In the genomic region with DNA sequence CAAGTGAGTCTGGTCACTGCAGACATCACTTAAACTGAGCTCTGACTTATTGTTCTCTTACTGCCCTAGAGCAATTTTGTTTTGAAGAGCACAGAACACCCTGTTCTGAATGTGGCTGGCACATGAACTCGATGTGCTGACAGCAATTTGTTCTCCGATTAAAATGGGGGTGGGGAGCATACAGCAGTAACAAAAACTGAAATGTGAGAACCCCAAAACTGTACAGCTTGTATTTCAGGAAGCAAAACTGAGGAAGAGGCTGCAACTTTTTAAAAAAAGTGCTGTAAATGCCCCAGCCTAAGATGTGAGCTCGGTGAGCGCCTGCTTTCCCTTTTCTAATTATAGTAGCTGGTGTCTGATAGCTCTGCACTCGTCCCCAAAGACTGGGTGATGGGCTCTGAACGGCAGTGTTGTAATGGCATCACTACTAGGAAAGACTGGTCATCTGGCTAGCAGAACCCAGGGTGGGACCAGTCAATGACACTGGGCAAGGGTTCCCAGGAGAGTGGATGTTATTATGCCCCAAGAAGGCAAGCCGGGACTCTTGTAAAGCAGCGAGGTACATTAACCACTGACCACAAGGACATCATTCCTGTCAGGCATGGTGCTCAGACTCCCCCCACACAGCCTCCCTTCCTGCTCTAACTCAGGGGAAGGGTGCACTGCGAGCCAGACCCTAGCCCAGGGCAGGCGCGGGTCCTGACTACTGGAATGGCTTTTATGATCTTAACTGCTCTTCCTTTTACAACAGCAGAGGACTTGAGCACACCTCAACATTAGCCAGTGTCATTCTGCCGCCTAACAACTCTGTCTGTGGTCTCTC, we compare ENCODE assay signal across 9 mouse cellular contexts. TPM values are rescaled to one million over a fixed set of nuclear protein-coding genes. Genes with fewer than 3 reads are reported as not detected.
DNase-seq lines count a peak whose midpoint lies in the region; ATAC-seq lines count a peak whose summit lies in the region.
"Had no signal": no experiment of that assay in that cellular context is flagged by ENCODE, and none has a peak within 500 bp of the region (broad histone marks: within the 10 kb centered on the region; RNA-seq: fewer than 3 reads in every experiment).

No protein-coding gene starts in this region.

- no peak overlapping the region for H3K4me3 ChIP-seq in kidney, embryonic 14.5 days (ENCODE audit: low read length)

- WGBS in kidney, embryonic 14.5 days = 23% methylated on average over 12 of the region's 12 CpGs

- no peaks in the 10 kb centered on the region for H3K9me3 ChIP-seq in kidney, embryonic 14.5 days (ENCODE audit: control insufficient read depth, low read length)

- H3K4me1 ChIP-seq in kidney, embryonic 14.5 days (ENCODE audit: control insufficient read depth, insufficient read depth, low read length) = no peaks in the 10 kb centered on the region

- intact Hi-C loops in heart, postnatal 25 days (cut with DNase I) = no loop called here

- no peak overlapping the region for H3K27ac ChIP-seq in kidney, embryonic 14.5 days (ENCODE audit: low read depth, low read length)

- ATAC-seq in kidney, embryonic 14.5 days (ENCODE audit: low FRiP score, low TSS enrichment) = no peak
- peak; percentile 52 for ATAC-seq in common myeloid progenitor, adult 5-6 weeks (replicated peaks; ENCODE audit: low read depth, poor library complexity, severe bottlenecking)

- H3K9ac ChIP-seq in kidney, embryonic 14.5 days (ENCODE audit: low read depth, low read length) = no peak overlapping the region

- H3K27me3 ChIP-seq in kidney, embryonic 14.5 days (ENCODE audit: control insufficient read depth, insufficient read depth, low read length) = no peaks in the 10 kb centered on the region

- no peak overlapping the region for H3K4me2 ChIP-seq in kidney, embryonic 14.5 days (replicated peaks; ENCODE audit: low read depth, low read length)

- DNase-seq in kidney, adult 9 months = peak; percentile 62
- peak; percentile 54 for DNase-seq in heart, postnatal 25 days (ENCODE audit: low spot score)
- peak; percentile 34 to 37 for DNase-seq in lung, postnatal 4 days
- DNase-seq in natural killer cell, adult 2 months (ENCODE audit: low spot score in 2 of 2) = no peak
- DNase-seq in retina, postnatal 1 day = no peak
- DNase-seq in cerebellum, adult 8-10 months = no peak

- no peaks in the 10 kb centered on the region; the same call in 1 of the 2 replicates for H3K36me3 ChIP-seq in kidney, embryonic 14.5 days (ENCODE audit: control insufficient read depth, insufficient read depth, low read length)

RNA-seq across cellular contexts. Expression of a gene that starts 55.4 kb away (rescaled TPM):
- 5.1 and 5.6 TPM in 2 replicates for polyA plus RNA-seq in kidney, embryonic 14.5 days (2014; fragmentation: Nextera tagmentation; extraction: Ambion mirVana)
- total RNA-seq in common myeloid progenitor, adult 5-6 weeks (2017) = not detected in 2 replicates
- under 1 TPM in 1 of 2 experiments, not detected in 1; 0.34 TPM for total RNA-seq in heart, postnatal 25 days (2021)
- total RNA-seq: layer of hippocampus, postnatal 36 days had no signal

Comparison
In these comparisons a context has a peak if more than half of its experiments do, and no peak if none do; other contexts are left out.
1. DNase-seq: peak in kidney, adult 9 months (single experiment), heart, postnatal 25 days (single experiment) and lung, postnatal 4 days (2 of 2); none in natural killer cell, adult 2 months (0 of 2), retina, postnatal 1 day (single experiment) and cerebellum, adult 8-10 months (single experiment).